In genomic region chr9:40989940-40990588, GRCm38 (mm10) we compare ENCODE assay signal across 7 mouse cellular contexts. TPM values are rescaled to one million over a fixed set of nuclear protein-coding genes. Genes with fewer than 3 reads are reported as not detected.
A peak's percentile ranks its signal among the peaks of the same experiment; 100 is the strongest.
DNase-seq lines count a peak whose midpoint lies in the region; ATAC-seq and TF ChIP-seq lines count a peak whose summit lies in the region.

No protein-coding gene starts in this region.

- intact Hi-C loops in gastrocnemius, postnatal 14 days (cut with DNase I; ENCODE audit: low total_unique reads): loop anchor here (5.0 to 10.0 kb wide), 3 partner anchors 47 to 197 kb away; no protein-coding TSS in a partner anchor

- CTCF ChIA-PET in Patski (lab: Charles Lee): interaction anchor here (0.9 to 2.6 kb wide), 10 partner anchors 13 to 233 kb away, joined by 3 to 49 read pairs (median 8); no protein-coding TSS in a partner anchor

- peak; percentile 90 for TF ChIP-seq RAD21 in CH12.LX (IDR thresholded peaks at IDR 0.05; ENCODE audit: low read depth, low read length)

- H3K36me3 ChIP-seq in CH12.LX (replicated peaks in 1 of 2; ENCODE audit: control insufficient read depth in 1 of 2, insufficient read depth in 1 of 2, low read length in 1 of 2): no peaks in the 10 kb centered on the region

- H3K27me3 ChIP-seq in CH12.LX (replicated peaks) (no peaks in the 10 kb centered on the region), Patski (peaks cover 8% of the 10 kb centered on the region)

- TF ChIP-seq CTCF in CH12.LX (conservative IDR thresholded peaks at IDR 0.05 in 1 of 2, IDR thresholded peaks at IDR 0.05 in 1 of 2; ENCODE audit: low read depth in 2 of 2, low read length in 2 of 2) (peak; percentile 17 to 91; a peak in 2 of 4 replicates), Patski (IDR thresholded peaks at IDR 0.05) (peak; percentile 66)
- TF ChIP-seq CTCF in lung, adult 2 months (IDR thresholded peaks at IDR 0.05; ENCODE audit: insufficient read depth, low read length): 0 out of 2 replicates have a peak, but pooled peaks have one; percentile 10

- no peak for TF ChIP-seq POLR2A in CH12.LX (IDR thresholded peaks at IDR 0.05; ENCODE audit: low read depth, low read length)
- no peak for TF ChIP-seq POLR2A in lung, adult 2 months (IDR thresholded peaks at IDR 0.05; ENCODE audit: borderline replicate concordance, extremely low read depth, low read depth, low read length)

- no peak overlapping the region for H3K4me3 ChIP-seq in CH12.LX (replicated peaks in 1 of 3; ENCODE audit: low read depth in 2 of 3, low read length in 2 of 3, poor library complexity in 1 of 3)
- no peak overlapping the region for H3K4me3 ChIP-seq in lung, adult 2 months (replicated peaks; ENCODE audit: extremely low read depth, low read depth, low read length)

- H3K79me2 ChIP-seq in CH12.LX (replicated peaks; ENCODE audit: control insufficient read depth, extremely low read depth, insufficient read depth, poor library complexity, severe bottlenecking): no peaks in the 10 kb centered on the region

- H3K27ac ChIP-seq in CH12.LX (ENCODE audit: insufficient read depth, low read depth): no peak overlapping the region

- no peak overlapping the region for H3K9ac ChIP-seq in CH12.LX (ENCODE audit: insufficient read depth, low read depth)

- WGBS in lung, adult 2 months: 35% methylated on average over 4 of the region's 4 CpGs

- dilution Hi-C loops in CH12.LX (cut with MboI; ENCODE audit: extremely low pct_ligation_motif_present, extremely low pct_unique_long_range_greater_than_20kb, low sequenced_read_pairs): no loop called here

- DNase-seq in CH12.LX (ENCODE audit: extremely low read depth) (peak; percentile 64), Patski (ENCODE audit: low read depth, low spot score) (no peak)
- peak; percentile 86 to 89 for DNase-seq in cerebellum, postnatal 10 days
- DNase-seq in gastrocnemius, postnatal 14 days: peak; percentile 20
- peak; percentile 75 for DNase-seq in kidney, postnatal 10 days
- peak; percentile 13 for DNase-seq in lung, adult 2 months
- peak; percentile 82 for DNase-seq in retina, embryonic 14.5 days (ENCODE audit: low spot score)

- in situ Hi-C loops in CH12.LX (cut with MboI; ENCODE audit: low pct_ligation_motif_present, low pct_unique_long_range_greater_than_20kb, low sequenced_read_pairs) (loop anchor here (5.0 to 25.0 kb wide), 4 partner anchors 178 to 947 kb away; partner anchors contain the start of gene Hspa8), Patski (cut with MboI; ENCODE audit: low pct_unique_long_range_greater_than_20kb) (loop anchor here (5.0 to 25.0 kb wide), 5 partner anchors 37 to 972 kb away; no protein-coding TSS in a partner anchor)

- no peaks in the 10 kb centered on the region for H3K9me3 ChIP-seq in CH12.LX (replicated peaks; ENCODE audit: low read length)

- H3K4me1 ChIP-seq in CH12.LX (ENCODE audit: control insufficient read depth in 1 of 2, insufficient read depth in 2 of 2): peaks cover 0 to 6% of the 10 kb centered on the region in 2 experiments; a peak in 1 of 4 replicates
- H3K4me1 ChIP-seq in lung, adult 2 months (ENCODE audit: control insufficient read depth, insufficient read depth, low read length): no peaks in the 10 kb centered on the region

- POLR2A ChIA-PET in Patski (lab: Charles Lee): interaction anchor here (0.6 to 0.9 kb wide), 3 partner anchors 39 to 218 kb away, joined by 3 to 5 read pairs (median 3); no protein-coding TSS in a partner anchor

- TF ChIP-seq EP300 in CH12.LX (IDR thresholded peaks at IDR 0.05; ENCODE audit: low read length): no peak

- ATAC-seq in Patski: no peak

- no peak overlapping the region; the same call in 1 of the 2 replicates for H3K4me2 ChIP-seq in CH12.LX (ENCODE audit: insufficient read depth, low read depth, poor library complexity, severe bottlenecking)

TF ChIP-seq in CH12.LX, 34 proteins besides CTCF, POLR2A, EP300 and RAD21:
- TF ChIP-seq MAFK (IDR thresholded peaks at IDR 0.05; ENCODE audit: insufficient replicate concordance, low read length): no peak
- peak; percentile 49; the same call in 1 of the 2 replicates for TF ChIP-seq JUND (conservative IDR thresholded peaks at IDR 0.05; ENCODE audit: low read depth, low read length)
- TF ChIP-seq POLR2AphosphoS2 (IDR thresholded peaks at IDR 0.05; ENCODE audit: low read depth, low read length): no peak
- TF ChIP-seq ZC3H11A (IDR thresholded peaks at IDR 0.05; ENCODE audit: low read depth, low read length): peak; percentile 83
- TF ChIP-seq SMC3 (IDR thresholded peaks at IDR 0.05; ENCODE audit: low read depth, low read length): peak; percentile 92

RNA-seq across cellular contexts. Expression of gene Crtam, which starts 14.4 kb away (rescaled TPM):
- total RNA-seq in CH12.LX (2012; rRNA removed) (not detected in 2 replicates), CH12.LX (2014; rRNA removed) (not detected in 2 replicates)
- polyA plus RNA-seq in CH12.LX (2012; ENCODE audit: insufficient read length, low read depth) (not detected in 2 replicates), Patski (2021) (not detected)
- total RNA-seq in gastrocnemius, postnatal 14 days (2021): not detected
- polyA plus RNA-seq in lung, adult 2 months (2012; rRNA removed): 0.12 and 0.18 TPM in 2 replicates

RNA-seq across cellular contexts. Expression of gene Jhy, which starts 26.1 kb away (rescaled TPM):
- total RNA-seq in CH12.LX (2012; rRNA removed) (not detected in 2 replicates), CH12.LX (2014; rRNA removed) (not detected in 2 replicates)
- polyA plus RNA-seq in CH12.LX (2012; ENCODE audit: insufficient read length, low read depth) (not detected in 2 replicates), Patski (2021) (not detected)
- not detected for total RNA-seq in gastrocnemius, postnatal 14 days (2021)
- 0.62 and 0.67 TPM in 2 replicates for polyA plus RNA-seq in lung, adult 2 months (2012; rRNA removed)

Comparison
In these comparisons a context has a peak if more than half of its experiments do, and no peak if none do; other contexts are left out.
1. CTCF ChIP-seq: peak in every context shown above with its lines; median percentile 66 in Patski; 54 in CH12.LX; 10 in lung, adult 2 months.